Mouse (Mus musculus): Measurements from ENCODE around the gene Dmd. TPM values are rescaled to one million over a fixed set of nuclear protein-coding genes. Genes with fewer than 3 reads are reported as not detected.
"Not testable (repeated sequence)": the region's sequence is repeated elsewhere in the genome, so short reads cannot be mapped to it uniquely, and the experiment has no call there.

The Dmd gene
- polyA plus RNA-seq, 1 experiment from 2014 or later = 16.8 TPM

DNA sequence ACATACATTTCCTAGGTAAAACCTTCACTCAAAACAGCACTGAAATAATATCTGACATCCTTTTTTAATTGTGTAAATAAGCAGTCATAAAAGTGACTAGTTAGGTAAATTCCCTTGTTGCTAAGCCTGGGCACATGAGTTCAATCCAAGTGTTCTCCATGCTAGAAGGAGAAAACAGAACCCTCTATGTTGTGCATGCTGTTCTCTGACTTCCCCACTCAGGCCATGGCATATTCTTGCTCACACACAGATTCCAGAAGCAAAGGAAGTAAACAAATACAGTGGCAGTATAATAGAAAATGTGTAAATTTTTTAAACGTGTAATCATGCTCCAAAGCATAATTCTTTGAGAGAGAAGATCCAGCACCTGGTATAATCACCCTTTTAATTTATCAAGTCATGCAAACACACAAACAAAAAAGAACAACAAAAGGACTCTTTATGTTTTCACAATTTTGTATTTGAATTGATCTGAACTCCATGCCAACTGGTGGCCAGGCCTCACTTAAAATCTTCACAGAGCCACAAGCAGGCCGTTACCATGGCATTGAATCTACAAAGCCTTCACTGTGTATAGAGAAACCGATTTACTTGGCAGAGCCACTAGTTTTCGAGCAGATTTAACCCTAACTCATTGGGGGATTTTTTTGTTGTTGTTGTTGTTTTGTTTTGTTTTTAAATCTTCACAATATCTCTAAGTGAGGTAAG lies 797.8 kb downstream of the Dmd start:
- Histone ChIP-seq H3K4me3 (replicated peaks) (no peak overlapping the region), H3K4me2 (no peak overlapping the region), H3K9ac (replicated peaks) (no peak overlapping the region), H3K9me3 (no peaks in the 10 kb centered on the region), H3K27ac (no peak overlapping the region), H3K4me1 (replicated peaks) (no peaks in the 10 kb centered on the region), H3K36me3 (no peaks in the 10 kb centered on the region), H3K27me3 (no peaks in the 10 kb centered on the region)
- 62% methylated on average over 4 of the region's 4 CpGs for WGBS
- no peak for ATAC-seq (ENCODE audit: insufficient number of reproducible peaks, insufficient read depth, low FRiP score, low TSS enrichment, low read depth)

DNA sequence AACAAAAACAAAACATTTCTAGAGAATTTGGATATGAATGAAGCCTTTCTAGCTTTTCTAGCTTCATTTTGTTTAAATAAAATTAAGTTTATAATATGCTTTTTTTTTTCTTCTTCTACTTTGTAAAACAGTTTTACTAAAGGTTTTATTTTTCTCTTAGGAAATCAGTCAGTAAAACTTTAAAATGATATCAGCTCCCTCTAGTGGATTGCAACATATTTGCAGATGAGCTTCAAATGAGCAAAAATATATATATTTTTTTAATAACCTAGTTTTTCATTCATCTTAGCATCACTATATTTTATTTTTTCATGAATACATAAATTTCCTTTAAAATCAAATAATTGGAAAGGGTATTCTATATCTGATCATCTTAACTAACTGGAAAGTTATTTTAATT lies 838.7 kb downstream of the Dmd start:
- Histone ChIP-seq H3K4me2 (no peak overlapping the region), H3K4me1 (replicated peaks) (no peaks in the 10 kb centered on the region), H3K9ac (replicated peaks) (no peak overlapping the region), H3K9me3 (no peaks in the 10 kb centered on the region), H3K4me3 (replicated peaks) (no peak overlapping the region), H3K27me3 (no peaks in the 10 kb centered on the region), H3K27ac (no peak overlapping the region), H3K36me3 (no peaks in the 10 kb centered on the region)
- ATAC-seq (ENCODE audit: insufficient number of reproducible peaks, insufficient read depth, low FRiP score, low TSS enrichment, low read depth) = no peak

DNA sequence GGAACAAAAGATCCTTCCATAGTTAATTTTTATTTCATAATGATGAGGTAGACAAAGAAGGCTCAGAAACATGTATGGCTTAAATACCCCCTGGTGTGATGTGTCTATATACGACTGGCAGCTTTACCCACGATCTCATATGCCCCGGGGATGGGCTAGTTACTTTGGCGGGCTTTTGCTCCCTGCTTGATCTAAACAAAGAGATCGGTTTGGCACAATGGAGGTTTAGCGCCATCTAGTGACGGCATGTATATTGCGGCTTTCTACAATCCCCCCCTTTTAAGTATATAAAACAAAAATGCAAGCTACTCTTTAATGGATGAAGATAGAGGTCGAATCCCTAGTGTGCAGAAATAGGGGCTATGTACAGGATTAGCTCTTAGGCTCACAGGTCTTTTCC lies 918.8 kb downstream of the Dmd start:
- H3K27ac ChIP-seq; H3K9me3 ChIP-seq; H3K4me1 ChIP-seq (replicated peaks); H3K4me3 ChIP-seq (replicated peaks); H3K36me3 ChIP-seq; H3K27me3 ChIP-seq; ATAC-seq (ENCODE audit: insufficient number of reproducible peaks, insufficient read depth, low FRiP score, low TSS enrichment, low read depth); H3K9ac ChIP-seq (replicated peaks); H3K4me2 ChIP-seq: not testable (repeated sequence)
- 45% methylated on average over 9 of the region's 9 CpGs for whole genome bisulfite sequencing

DNA sequence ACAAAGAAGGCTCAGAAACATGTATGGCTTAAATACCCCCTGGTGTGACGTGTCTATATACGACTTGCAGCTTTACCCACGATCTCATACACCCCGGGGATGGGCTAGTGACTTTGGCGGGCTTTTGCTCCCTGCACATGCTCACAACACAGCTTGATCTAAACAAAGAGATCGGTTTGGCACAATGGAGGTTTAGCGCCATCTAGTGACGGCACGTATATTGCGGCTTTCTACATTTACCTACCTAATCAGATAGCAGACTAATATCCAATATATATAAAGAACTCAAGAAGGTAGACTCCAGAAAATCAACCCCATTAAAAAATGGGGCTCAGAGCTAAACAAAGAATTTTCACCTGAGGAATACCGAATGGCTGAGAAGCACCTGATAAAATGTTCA lies 926.7 kb downstream of the Dmd start:
- 82% methylated on average over 11 of the region's 11 CpGs for WGBS

DNA sequence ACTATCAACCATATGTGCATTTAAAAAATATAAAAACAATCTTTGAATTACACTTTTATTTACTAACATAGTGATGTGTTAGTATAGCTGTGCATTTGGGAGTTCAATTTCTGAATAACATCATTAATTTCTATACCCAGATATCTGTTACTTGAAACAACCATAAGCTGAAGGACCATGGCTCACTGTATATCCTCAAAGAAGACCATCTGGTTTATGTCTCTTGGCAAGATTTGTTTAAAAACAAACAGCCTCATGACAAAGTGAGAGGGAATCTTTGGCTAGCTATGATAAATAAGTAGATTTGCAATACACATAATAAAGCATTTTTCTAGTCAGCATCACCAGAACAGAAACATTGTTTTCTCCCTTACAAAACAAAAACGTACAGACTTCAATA lies 1027.2 kb downstream of the Dmd start:
- 64% methylated on average over 1 of the region's 1 CpGs for WGBS
- H3K27ac ChIP-seq = no peak overlapping the region

More for the DNA sequence above, 926.7 kb downstream of the Dmd start:
- not testable (repeated sequence) for H3K9me3 ChIP-seq; H3K27me3 ChIP-seq; ATAC-seq (ENCODE audit: insufficient number of reproducible peaks, insufficient read depth, low FRiP score, low TSS enrichment, low read depth); H3K27ac ChIP-seq; H3K4me3 ChIP-seq (replicated peaks); H3K36me3 ChIP-seq; H3K4me2 ChIP-seq; H3K9ac ChIP-seq (replicated peaks); H3K4me1 ChIP-seq (replicated peaks)

DNA sequence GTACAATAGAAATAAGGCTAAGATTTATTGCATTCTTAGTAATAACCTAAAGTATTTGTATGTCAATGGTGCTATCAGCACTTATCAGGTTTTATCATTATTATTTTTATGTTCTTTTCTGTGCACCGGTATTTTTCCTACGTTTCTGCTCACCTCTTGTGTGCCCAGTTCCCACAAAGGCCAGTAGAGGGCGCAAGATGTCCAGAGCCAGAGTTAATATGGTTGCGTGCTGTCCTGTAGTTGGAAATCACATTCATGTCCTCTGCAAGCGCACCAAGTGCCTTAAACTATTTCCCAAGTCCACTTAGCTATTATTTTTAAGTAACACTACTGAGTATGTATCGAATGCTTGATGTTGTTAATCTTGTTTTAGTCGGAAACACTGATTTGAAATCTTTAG lies 1052.6 kb downstream of the Dmd start:
- 38% methylated on average over 7 of the region's 7 CpGs for WGBS
- no peaks in the 10 kb centered on the region for H3K9me3 ChIP-seq

More for the DNA sequence above, 1027.2 kb downstream of the Dmd start:
- no peaks in the 10 kb centered on the region for H3K4me1 ChIP-seq (replicated peaks)
- no peak overlapping the region for H3K4me2 ChIP-seq
- no peaks in the 10 kb centered on the region for H3K36me3 ChIP-seq
- no peaks in the 10 kb centered on the region for H3K9me3 ChIP-seq
- no peak overlapping the region for H3K9ac ChIP-seq (replicated peaks)
- H3K4me3 ChIP-seq (replicated peaks) = no peak overlapping the region
- no peak for ATAC-seq (ENCODE audit: insufficient number of reproducible peaks, insufficient read depth, low FRiP score, low TSS enrichment, low read depth)
- no peaks in the 10 kb centered on the region for H3K27me3 ChIP-seq

DNA sequence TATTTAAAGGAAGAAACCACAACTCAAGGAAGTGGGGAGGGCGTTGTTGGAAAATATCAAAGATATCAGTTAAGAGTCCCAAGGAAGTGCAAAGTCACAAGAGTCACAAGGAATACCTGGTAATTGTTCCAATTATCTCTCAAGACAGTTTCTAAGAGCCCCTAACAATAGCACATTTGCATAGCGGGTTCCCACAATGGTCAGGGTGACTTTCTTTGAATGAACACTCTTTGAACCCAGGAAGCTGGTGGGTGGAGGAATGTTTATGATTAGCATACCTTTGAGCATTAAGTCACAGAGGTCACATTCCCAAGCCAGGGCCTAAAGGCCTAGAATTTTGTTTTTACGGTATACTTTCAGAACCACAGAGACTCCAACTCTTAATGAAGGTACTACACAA lies 1113.8 kb downstream of the Dmd start:
- not testable (repeated sequence) for H3K4me2 ChIP-seq; H3K4me1 ChIP-seq (replicated peaks); ATAC-seq (ENCODE audit: insufficient number of reproducible peaks, insufficient read depth, low FRiP score, low TSS enrichment, low read depth); H3K4me3 ChIP-seq (replicated peaks); H3K27me3 ChIP-seq; H3K9me3 ChIP-seq; H3K27ac ChIP-seq; H3K9ac ChIP-seq (replicated peaks); H3K36me3 ChIP-seq
- 84% methylated on average over 3 of the region's 3 CpGs for WGBS

More for the DNA sequence above, 1052.6 kb downstream of the Dmd start:
- no peak overlapping the region for H3K9ac ChIP-seq (replicated peaks)
- H3K27ac ChIP-seq = no peak overlapping the region
- no peak overlapping the region for H3K4me3 ChIP-seq (replicated peaks)
- H3K4me2 ChIP-seq = no peak overlapping the region
- H3K36me3 ChIP-seq = no peaks in the 10 kb centered on the region
- H3K4me1 ChIP-seq (replicated peaks) = no peaks in the 10 kb centered on the region
- H3K27me3 ChIP-seq = no peaks in the 10 kb centered on the region
- ATAC-seq (ENCODE audit: insufficient number of reproducible peaks, insufficient read depth, low FRiP score, low TSS enrichment, low read depth) = no peak

DNA sequence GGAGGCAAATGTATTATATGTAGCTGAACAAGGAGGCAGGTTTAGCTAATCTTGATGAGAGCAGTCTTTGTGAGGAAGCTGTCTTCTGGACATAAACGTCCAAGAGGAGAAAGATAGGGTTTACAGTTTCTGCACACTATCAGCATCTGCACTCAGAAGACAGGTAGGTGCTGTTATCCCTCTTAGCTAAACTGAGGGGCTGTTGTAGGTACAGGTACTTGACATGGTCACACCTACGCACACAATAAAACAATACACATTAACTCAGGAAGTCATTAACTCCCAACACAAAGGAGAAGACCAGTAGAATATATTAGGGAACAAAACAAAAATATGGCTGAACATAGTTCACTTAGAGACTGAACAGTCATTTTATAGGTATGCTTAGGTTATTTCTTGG lies 1217.2 kb downstream of the Dmd start:
- Histone ChIP-seq H3K4me3 (replicated peaks) (no peak overlapping the region), H3K27ac (no peak overlapping the region), H3K4me2 (no peak overlapping the region), H3K36me3 (no peaks in the 10 kb centered on the region), H3K4me1 (replicated peaks) (no peaks in the 10 kb centered on the region), H3K9me3 (no peaks in the 10 kb centered on the region), H3K27me3 (no peaks in the 10 kb centered on the region), H3K9ac (replicated peaks) (no peak overlapping the region)
- WGBS = 75% methylated on average over 2 of the region's 2 CpGs
- ATAC-seq (ENCODE audit: insufficient number of reproducible peaks, insufficient read depth, low FRiP score, low TSS enrichment, low read depth) = no peak

DNA sequence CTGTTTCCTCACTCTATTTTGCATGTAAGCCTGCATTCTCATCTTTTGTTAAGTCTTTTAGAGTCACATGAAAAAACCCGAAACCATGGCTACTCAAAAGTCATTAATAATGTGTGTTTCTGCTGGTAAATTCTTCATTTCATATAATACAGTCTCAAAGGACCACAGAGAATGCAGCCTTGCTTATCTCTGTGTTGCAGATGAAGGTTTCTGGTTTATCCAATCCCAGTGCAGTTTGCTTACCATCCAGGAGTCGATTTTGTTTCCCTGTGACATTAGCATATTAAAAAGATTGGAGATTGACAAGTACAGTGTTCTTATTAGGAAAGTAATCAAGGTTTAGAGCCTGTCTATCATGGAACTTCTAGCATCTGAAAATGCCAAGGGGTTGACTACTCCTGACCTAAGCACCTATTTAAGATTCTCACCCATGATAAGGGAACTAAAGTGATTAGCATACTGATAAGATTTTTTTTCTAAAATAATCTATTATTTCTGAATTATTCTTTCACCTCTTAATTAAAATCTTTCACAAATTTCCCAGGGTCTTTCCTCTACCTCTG lies 1292.7 kb downstream of the Dmd start:
- Histone ChIP-seq H3K9ac (replicated peaks) (no peak overlapping the region), H3K4me1 (replicated peaks) (no peaks in the 10 kb centered on the region), H3K4me2 (no peak overlapping the region), H3K27ac (no peak overlapping the region), H3K36me3 (no peaks in the 10 kb centered on the region), H3K4me3 (replicated peaks) (no peak overlapping the region), H3K9me3 (no peaks in the 10 kb centered on the region), H3K27me3 (no peaks in the 10 kb centered on the region)
- ATAC-seq (ENCODE audit: insufficient number of reproducible peaks, insufficient read depth, low FRiP score, low TSS enrichment, low read depth) = no peak
- 58% methylated on average over 2 of the region's 2 CpGs for WGBS

DNA sequence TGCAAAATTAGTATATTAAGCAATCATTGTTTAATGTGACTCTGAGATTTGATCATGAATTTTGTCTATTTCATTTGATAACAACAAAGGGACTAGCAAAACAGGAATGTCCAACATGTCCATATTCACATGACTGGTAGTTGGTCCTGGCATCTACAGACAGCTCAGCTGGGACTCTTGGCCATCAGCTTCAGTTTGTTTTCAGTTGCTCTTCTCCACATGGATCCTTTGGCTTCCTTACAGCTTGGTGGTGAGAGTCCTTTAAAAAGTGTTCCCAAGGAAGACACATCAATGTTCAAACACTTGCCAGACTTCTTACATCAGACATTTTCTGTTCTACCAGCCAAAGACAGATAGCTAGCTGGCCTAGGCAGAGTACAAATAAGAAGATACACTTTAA lies 1381.9 kb downstream of the Dmd start:
- ATAC-seq (ENCODE audit: insufficient number of reproducible peaks, insufficient read depth, low FRiP score, low TSS enrichment, low read depth) = no peak
- Histone ChIP-seq H3K4me3 (replicated peaks) (no peak overlapping the region), H3K4me1 (replicated peaks) (no peaks in the 10 kb centered on the region), H3K4me2 (no peak overlapping the region), H3K27me3 (no peaks in the 10 kb centered on the region), H3K36me3 (no peaks in the 10 kb centered on the region), H3K9me3 (no peaks in the 10 kb centered on the region), H3K27ac (no peak overlapping the region), H3K9ac (replicated peaks) (no peak overlapping the region)

DNA sequence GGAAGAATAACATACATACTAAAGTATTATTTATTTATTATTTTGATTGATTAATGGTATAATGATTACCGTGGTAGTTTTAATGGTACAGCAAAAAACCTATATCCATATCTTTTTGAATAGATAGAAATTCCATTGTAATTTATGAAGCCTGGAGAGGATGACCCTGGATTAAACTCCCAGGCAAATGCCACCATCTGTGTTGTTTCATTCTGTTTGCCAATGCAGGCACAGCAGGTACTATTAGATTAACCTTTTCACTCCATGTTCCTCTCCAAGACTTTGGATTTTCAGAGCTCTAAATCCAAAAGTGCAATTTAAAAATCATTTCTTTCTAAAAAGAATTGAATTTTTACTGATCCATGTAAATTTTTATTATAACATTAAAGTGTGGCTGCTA lies 1383.5 kb downstream of the Dmd start:
- Histone ChIP-seq H3K4me3 (replicated peaks) (no peak overlapping the region), H3K27ac (no peak overlapping the region), H3K4me2 (no peak overlapping the region), H3K36me3 (no peaks in the 10 kb centered on the region), H3K27me3 (no peaks in the 10 kb centered on the region), H3K4me1 (replicated peaks) (no peaks in the 10 kb centered on the region), H3K9ac (replicated peaks) (no peak overlapping the region), H3K9me3 (no peaks in the 10 kb centered on the region)
- WGBS = 88% methylated on average over 1 of the region's 1 CpGs
- ATAC-seq (ENCODE audit: insufficient number of reproducible peaks, insufficient read depth, low FRiP score, low TSS enrichment, low read depth) = no peak

DNA sequence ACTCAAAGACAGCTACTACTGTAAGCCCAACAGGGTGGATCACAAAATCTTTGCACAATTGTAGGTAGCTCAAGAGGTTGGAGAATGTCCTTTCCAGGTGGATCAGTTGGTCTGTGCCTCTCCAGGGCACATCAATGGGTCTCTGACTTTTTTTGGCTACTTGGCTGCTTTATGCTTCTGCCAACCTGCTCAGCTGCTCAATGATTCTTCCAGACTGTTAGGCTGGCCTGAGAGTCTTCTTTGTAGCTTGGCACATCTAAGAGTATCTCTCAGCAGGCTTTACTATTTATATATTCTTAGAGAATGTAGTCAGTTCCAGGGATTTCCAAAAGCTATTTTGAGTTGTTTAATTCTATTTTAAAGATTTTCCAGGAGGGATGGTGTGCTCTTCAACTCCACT lies 1416.3 kb downstream of the Dmd start:
- no peaks in the 10 kb centered on the region for H3K27me3 ChIP-seq
- no peak overlapping the region for H3K4me3 ChIP-seq (replicated peaks)
- no peak for ATAC-seq (ENCODE audit: insufficient number of reproducible peaks, insufficient read depth, low FRiP score, low TSS enrichment, low read depth)
- no peak overlapping the region for H3K4me2 ChIP-seq
- no peak overlapping the region for H3K27ac ChIP-seq
- H3K36me3 ChIP-seq = no peaks in the 10 kb centered on the region
- H3K9me3 ChIP-seq = no peaks in the 10 kb centered on the region
- H3K4me1 ChIP-seq (replicated peaks) = no peaks in the 10 kb centered on the region
- no peak overlapping the region for H3K9ac ChIP-seq (replicated peaks)
